Mouse (Mus musculus): ENCODE data around the gene Zfp410.

DNA sequence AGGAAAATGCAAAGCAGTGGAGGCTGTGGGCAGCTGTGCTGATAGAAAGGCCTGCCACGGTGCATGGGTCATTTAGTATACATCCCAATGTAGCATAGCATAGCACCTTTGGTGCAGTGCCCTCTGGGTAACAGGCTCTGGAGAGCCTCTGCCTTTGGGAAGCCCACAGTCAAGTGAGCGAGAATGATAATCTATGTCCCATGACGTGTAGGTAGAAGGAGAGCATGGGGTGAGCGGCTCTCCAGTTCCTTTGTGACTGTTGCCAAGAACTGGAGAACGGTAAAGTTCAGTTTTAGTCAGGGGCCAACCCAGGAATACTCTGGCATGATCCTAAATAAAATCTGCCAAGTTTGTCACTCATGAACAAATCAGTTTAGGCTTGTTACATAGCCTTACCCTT lies 55.0 kb downstream of the Zfp410 start:
- TF ChIP-seq CTCF (IDR thresholded peaks at IDR 0.05; ENCODE audit: low read depth, low read length) (no peak), POLR2A (IDR thresholded peaks at IDR 0.05; ENCODE audit: borderline replicate concordance, low read depth, low read length) (no peak)
